Mouse (Mus musculus) heart, embryonic 10.5 days (tissue): ENCODE results near the gene Rmnd1. TPM values are rescaled to one million over a fixed set of nuclear protein-coding genes. Genes with fewer than 3 reads are reported as not detected.
"Not testable (repeated sequence)": the region's sequence is repeated elsewhere in the genome, so short reads cannot be mapped to it uniquely, and the experiment has no call there.

Source experiments
- DNase-seq: peaks from one replicate; pipeline ENCODE4 v3.0.0-alpha.2; 2017; ENCODE audit warnings: low spot score
- H3K27ac ChIP-seq: fragments of 300-500 bp; sonication (generic); 2 replicates; pipeline ENCODE4 v1.5.1; 2016; ENCODE audit warnings: mild to moderate bottlenecking
- H3K27me3 ChIP-seq: fragments of 300-500 bp; sonication (generic); 2 replicates; pipeline ENCODE4 v1.6.1; 2016; ENCODE audit warnings: mild to moderate bottlenecking; ENCODE audit not compliant: poor library complexity, insufficient read depth, severe bottlenecking
- H3K36me3 ChIP-seq: fragments of 300-500 bp; sonication (generic); 2 replicates; pipeline ENCODE4 v1.6.1; 2016; ENCODE audit warnings: mild to moderate bottlenecking, moderate library complexity
- H3K4me1 ChIP-seq: fragments of 300-500 bp; sonication (generic); 2 replicates; pipeline ENCODE4 v1.6.1; 2016; ENCODE audit warnings: mild to moderate bottlenecking
- H3K4me3 ChIP-seq: fragments of 300-500 bp; sonication (generic); 2 replicates; pipeline ENCODE4 v1.5.1; 2016; ENCODE audit warnings: mild to moderate bottlenecking, moderate library complexity
- H3K9me3 ChIP-seq: fragments of 300-500 bp; sonication (generic); 2 replicates; pipeline ENCODE4 v1.6.1; 2016; ENCODE audit warnings: mild to moderate bottlenecking, moderate library complexity
- WGBS: fragments of 180-500 bp; shearing (Covaris S2); methylation state at CpG from one replicate; pipeline ENCODE4 v1.1.7; 2016; 5-methylcytosine and 5-hydroxymethylcytosine counted together
- polyA plus RNA-seq: library from polyadenylated mRNA; unstranded; fragments of >200 nt; fragmentation: Nextera tagmentation; extraction: Ambion mirVana; gene quantifications from 2 replicates; pipeline ENCODE4 v1.2.1, GENCODE M21; 2016

Gene Rmnd1
- polyA plus RNA-seq, result 74.9 and 90.0 TPM in 2 replicates

- Histone ChIP-seq H3K36me3 (peaks cover 26% of the 10 kb centered on the region), H3K4me3 (peak within 1 kb of the TSS; percentile 77), H3K27ac (peak within 1 kb of the TSS; percentile 93), H3K9me3 (no peaks in the 10 kb centered on the region), H3K4me1 (peaks cover 11% of the 10 kb centered on the region; the same call in 1 of the 2 replicates), H3K27me3 (no peaks in the 10 kb centered on the region)
- WGBS, result under 1% methylated on average over 67 of the region's 75 CpGs
- peak; percentile 98 for DNase-seq
Observed at GRCm38 (mm10) chr10:4432123-4432931, at the start of gene Rmnd1, which contains the start of gene Armt1. Gene Rmnd1 (minus strand): TSS chr10:4432388. Gene Armt1 (plus strand): TSS chr10:4432467.

DNA sequence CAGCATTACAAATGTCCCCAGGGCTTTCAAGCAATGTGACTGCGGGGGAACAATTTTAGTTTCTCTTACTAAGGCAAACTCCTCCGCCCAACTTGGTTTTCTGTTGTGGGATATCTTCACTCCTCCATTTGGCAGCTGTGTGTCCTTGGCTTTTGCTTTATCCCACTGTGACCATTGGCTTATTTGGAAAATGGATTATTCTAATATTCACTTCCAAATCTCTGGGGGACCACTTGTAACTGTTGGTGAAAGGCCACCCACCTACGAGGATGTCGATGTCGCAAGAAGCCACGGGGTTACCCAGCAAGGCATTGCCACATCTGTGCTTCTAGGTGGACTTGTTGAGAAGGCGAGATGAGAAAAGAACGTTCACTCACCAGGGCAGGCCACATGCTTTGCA is 49.5 kb upstream of the Rmnd1 start:
- no peaks in the 10 kb centered on the region for H3K27me3 ChIP-seq
- H3K27ac ChIP-seq, result no peak overlapping the region
- peaks cover 5% of the 10 kb centered on the region for H3K4me1 ChIP-seq
- H3K9me3 ChIP-seq, result no peaks in the 10 kb centered on the region
- 78% methylated on average over 8 of the region's 8 CpGs for WGBS
- H3K4me3 ChIP-seq, result no peak overlapping the region
- DNase-seq, result no peak
- H3K36me3 ChIP-seq, result no peaks in the 10 kb centered on the region

DNA sequence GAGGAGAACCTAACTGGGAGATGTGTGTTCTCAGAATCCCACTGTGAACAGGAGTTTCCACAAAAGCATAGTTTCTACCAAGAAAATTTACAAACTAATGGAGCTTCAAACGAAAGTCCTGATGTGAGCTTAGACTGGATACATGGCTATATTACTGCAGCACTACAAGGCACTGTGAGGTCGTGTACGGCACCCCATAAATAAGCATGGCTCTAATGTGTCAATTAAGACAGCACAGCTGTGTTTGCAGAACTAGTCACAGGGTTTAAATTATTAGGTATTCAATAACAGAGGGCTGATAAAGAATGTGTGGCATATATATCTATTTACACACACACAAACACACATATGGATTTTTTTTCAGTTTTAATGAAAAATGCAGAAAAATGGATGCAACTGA is 48.7 kb upstream of the Rmnd1 start:
- no peaks in the 10 kb centered on the region for H3K36me3 ChIP-seq
- no peak overlapping the region for H3K4me3 ChIP-seq
- H3K9me3 ChIP-seq, result no peaks in the 10 kb centered on the region
- DNase-seq, result no peak
- H3K4me1 ChIP-seq, result peaks cover 5% of the 10 kb centered on the region
- no peaks in the 10 kb centered on the region for H3K27me3 ChIP-seq
- WGBS, result 88% methylated on average over 3 of the region's 3 CpGs
- H3K27ac ChIP-seq, result no peak overlapping the region

DNA sequence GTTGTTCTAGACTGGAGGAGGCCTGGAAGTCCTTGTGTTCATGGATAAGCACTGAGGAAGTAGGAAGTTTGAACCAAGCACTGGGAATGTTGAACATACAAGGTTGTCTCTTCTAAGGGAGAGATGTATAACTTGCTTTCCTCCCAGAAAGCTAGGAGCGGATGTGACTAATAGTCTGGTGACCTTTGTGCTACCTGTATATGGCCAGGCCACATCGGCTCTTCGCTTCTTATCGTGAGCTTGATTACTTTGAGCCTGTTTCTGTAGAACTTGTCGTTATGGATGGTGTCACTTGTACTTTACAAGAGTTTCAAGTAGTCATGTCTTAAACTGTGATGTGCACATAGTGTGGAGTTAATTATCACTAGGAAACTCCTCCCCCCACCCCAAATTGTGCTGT is 44.4 kb upstream of the Rmnd1 start:
- Histone ChIP-seq H3K4me3 (no peak overlapping the region), H3K9me3 (no peaks in the 10 kb centered on the region), H3K27ac (no peak overlapping the region), H3K4me1 (peaks cover 6% of the 10 kb centered on the region), H3K27me3 (no peaks in the 10 kb centered on the region), H3K36me3 (no peaks in the 10 kb centered on the region)
- 82% methylated on average over 5 of the region's 5 CpGs for WGBS
- DNase-seq, result no peak

DNA sequence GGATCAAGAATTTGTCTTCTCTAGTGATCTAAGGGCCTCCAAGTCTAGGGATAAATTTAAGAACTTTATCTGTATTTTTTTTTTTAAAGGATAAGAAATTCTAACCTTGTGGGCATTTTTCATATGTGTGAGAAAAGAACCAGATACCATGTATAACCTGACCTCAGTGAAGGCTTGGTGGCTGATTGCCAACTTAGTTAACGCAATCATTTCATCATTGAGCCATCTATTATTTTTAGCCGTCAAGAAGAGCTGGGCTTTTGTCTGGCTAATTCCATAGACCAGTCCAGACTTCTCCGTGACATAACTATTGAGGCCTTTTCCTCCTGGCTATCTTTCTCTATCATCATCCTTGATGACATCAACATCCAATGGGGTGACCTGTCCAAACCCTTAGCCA is 43.2 kb upstream of the Rmnd1 start:
- H3K36me3 ChIP-seq, result no peaks in the 10 kb centered on the region
- WGBS, result 95% methylated on average over 3 of the region's 3 CpGs

GRCm38 (mm10) chr10:4473591-4473993 is 41.4 kb upstream of the Rmnd1 start:
- Histone ChIP-seq H3K36me3 (no peaks in the 10 kb centered on the region), H3K9me3 (no peaks in the 10 kb centered on the region), H3K27me3 (no peaks in the 10 kb centered on the region), H3K4me1 (peaks cover 6% of the 10 kb centered on the region), H3K27ac (no peak overlapping the region), H3K4me3 (peak overlapping the region; percentile 18; the same call in 1 of the 2 replicates)
- DNase-seq, result peak; percentile 86
- WGBS, result 49% methylated on average over 11 of the region's 11 CpGs

More for the DNA sequence above, 43.2 kb upstream of the Rmnd1 start:
- Histone ChIP-seq H3K4me3 (no peak overlapping the region), H3K9me3 (no peaks in the 10 kb centered on the region), H3K27ac (no peak overlapping the region), H3K27me3 (no peaks in the 10 kb centered on the region), H3K4me1 (peaks cover 6% of the 10 kb centered on the region)
- no peak for DNase-seq

GRCm38 (mm10) chr10:4469406-4469805 is 37.2 kb upstream of the Rmnd1 start:
- Histone ChIP-seq H3K36me3 (no peaks in the 10 kb centered on the region), H3K4me3 (no peak overlapping the region), H3K27me3 (no peaks in the 10 kb centered on the region), H3K9me3 (no peaks in the 10 kb centered on the region), H3K27ac (no peak overlapping the region), H3K4me1 (peaks cover 6% of the 10 kb centered on the region)
- no peak for DNase-seq
- WGBS, result 75% methylated on average over 3 of the region's 3 CpGs

GRCm38 (mm10) chr10:4465799-4466198 is 33.6 kb upstream of the Rmnd1 start:
- H3K36me3 ChIP-seq, result no peaks in the 10 kb centered on the region
- 72% methylated on average over 7 of the region's 7 CpGs for WGBS
- DNase-seq, result no peak
- no peaks in the 10 kb centered on the region for H3K27me3 ChIP-seq
- no peak overlapping the region for H3K4me3 ChIP-seq
- no peaks in the 10 kb centered on the region for H3K4me1 ChIP-seq
- H3K27ac ChIP-seq, result no peak overlapping the region
- H3K9me3 ChIP-seq, result no peaks in the 10 kb centered on the region

DNA sequence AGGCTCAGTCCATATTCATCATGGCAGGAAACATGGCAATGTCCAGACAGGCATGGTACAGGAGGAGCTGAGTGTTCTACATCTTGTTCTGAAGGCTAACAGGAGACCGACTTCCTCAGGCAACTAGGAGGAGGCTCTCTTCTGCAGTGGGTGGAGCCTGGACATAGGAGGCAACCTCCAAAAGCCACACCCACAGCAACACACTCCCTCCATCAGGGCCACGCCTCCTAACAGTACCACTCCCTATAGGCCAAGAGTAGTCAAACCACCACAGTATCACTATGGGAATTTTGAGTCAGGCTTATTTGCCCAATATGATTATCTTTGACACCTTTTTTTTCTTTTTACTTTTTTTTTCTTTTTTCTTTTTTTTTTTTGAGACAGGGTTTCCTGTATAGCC is 28.0 kb upstream of the Rmnd1 start:
- Histone ChIP-seq H3K4me3 (no peak overlapping the region), H3K9me3 (no peaks in the 10 kb centered on the region), H3K27ac (no peak overlapping the region), H3K4me1 (no peaks in the 10 kb centered on the region), H3K27me3 (no peaks in the 10 kb centered on the region), H3K36me3 (peaks cover 13% of the 10 kb centered on the region)
- WGBS, result 86% methylated on average over 2 of the region's 2 CpGs
- no peak for DNase-seq

DNA sequence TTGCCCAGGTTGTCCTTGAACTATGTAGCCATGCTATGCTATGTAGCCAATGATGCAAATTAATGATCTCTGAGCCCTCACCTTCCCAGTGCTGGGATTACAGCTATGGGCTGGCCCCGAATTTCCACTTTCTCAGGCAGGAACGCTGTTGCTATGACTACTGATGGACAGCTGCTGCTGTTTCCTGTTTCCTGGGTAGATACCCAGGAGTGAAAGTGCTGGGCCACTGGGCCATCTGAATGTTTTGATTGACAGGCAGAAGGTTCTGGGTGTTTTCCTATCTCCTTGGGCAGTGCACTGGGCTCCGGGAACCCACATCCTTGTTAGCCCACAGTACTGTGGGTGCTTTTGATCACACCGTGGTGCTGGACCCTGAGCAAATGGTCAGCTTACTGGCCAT is 24.2 kb upstream of the Rmnd1 start:
- Histone ChIP-seq H3K9me3 (no peaks in the 10 kb centered on the region), H3K27me3 (no peaks in the 10 kb centered on the region), H3K27ac (no peak overlapping the region), H3K4me3 (no peak overlapping the region), H3K4me1 (no peaks in the 10 kb centered on the region), H3K36me3 (peaks cover 48% of the 10 kb centered on the region)
- WGBS, result 63% methylated on average over 4 of the region's 4 CpGs
- no peak for DNase-seq

DNA sequence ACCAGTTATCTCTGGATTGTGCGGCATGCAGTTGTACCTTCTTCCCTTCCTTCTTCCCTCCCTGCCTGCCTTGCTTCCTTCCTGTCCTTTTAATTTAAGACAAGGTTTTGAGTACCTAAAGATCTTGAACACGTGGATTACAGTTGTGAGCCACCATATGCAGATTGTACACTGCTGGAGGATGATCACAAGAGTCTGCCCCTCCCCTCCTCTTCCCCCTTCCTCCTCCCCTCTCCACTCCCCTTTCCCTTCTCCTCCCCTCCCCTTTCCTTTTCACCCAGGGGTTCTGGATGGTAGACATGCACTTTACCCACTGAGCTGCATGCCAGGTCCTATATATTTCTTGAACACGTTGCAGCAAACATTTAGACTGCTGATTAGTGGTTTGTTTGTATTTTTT is 3.2 kb upstream of the Rmnd1 start:
- H3K4me1 ChIP-seq, result peaks cover 9% of the 10 kb centered on the region; the same call in 1 of the 2 replicates
- peaks cover 38% of the 10 kb centered on the region for H3K36me3 ChIP-seq
- H3K27ac ChIP-seq, result no peak overlapping the region
- H3K4me3 ChIP-seq, result no peak overlapping the region
- DNase-seq, result no peak
- no peaks in the 10 kb centered on the region for H3K27me3 ChIP-seq
- WGBS, result 90% methylated on average over 3 of the region's 3 CpGs
- H3K9me3 ChIP-seq, result no peaks in the 10 kb centered on the region

GRCm38 (mm10) chr10:4433871-4434270 is 1.7 kb upstream of the Rmnd1 start:
- H3K27ac ChIP-seq, H3K4me3 ChIP-seq, DNase-seq, H3K9me3 ChIP-seq, H3K27me3 ChIP-seq: not testable (repeated sequence)
- WGBS, result 87% methylated on average over 2 of the region's 2 CpGs
- peaks cover 27% of the 10 kb centered on the region for H3K36me3 ChIP-seq
- peaks cover 11% of the 10 kb centered on the region; the same call in 1 of the 2 replicates for H3K4me1 ChIP-seq

DNA sequence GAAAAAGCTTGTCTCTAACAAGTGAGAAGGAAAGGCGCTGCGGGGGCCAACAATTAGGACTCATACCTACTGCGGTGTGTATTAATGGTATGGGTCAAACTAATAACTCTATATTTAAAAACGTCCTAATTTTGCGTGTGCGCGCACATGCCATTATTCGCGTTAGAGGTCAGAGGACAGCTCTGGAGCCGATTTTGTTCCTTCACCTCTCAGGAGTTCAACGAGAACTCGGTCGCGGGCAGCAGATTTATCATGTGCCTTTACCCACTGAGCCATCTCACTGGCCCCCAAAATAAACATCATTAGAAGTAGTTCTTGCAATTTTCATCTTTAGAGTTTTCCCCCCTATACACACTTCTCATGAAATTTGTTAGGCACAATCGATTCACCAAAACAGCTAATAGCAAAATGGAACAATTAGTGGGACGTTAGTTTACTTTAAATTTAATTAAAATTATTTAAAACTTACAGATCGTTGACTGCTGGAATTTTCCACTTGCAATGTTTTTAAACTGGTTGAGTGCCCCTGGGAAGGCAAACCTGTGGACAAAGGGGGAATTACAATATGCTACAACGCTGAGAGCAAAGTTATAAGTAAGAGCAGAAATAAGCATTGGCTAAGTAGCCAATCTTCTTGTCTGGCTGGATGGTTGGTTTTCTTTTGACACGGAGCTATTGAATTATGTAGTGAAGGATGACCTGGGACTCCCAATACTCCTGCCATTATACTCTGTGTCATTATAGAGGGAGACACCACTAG is 988 bp upstream of the Rmnd1 start:
- 13% methylated on average over 19 of the region's 19 CpGs for WGBS
- H3K4me3 ChIP-seq, result peak overlapping the region; percentile 77
- peak overlapping the region; percentile 93 for H3K27ac ChIP-seq
- no peak for DNase-seq
- H3K27me3 ChIP-seq, result no peaks in the 10 kb centered on the region
- peaks cover 27% of the 10 kb centered on the region for H3K36me3 ChIP-seq
- no peaks in the 10 kb centered on the region for H3K9me3 ChIP-seq
- H3K4me1 ChIP-seq, result peaks cover 11% of the 10 kb centered on the region; the same call in 1 of the 2 replicates
